Mouse (Mus musculus): ENCODE measurements around the gene Rep15. TPM values are rescaled to one million over a fixed set of nuclear protein-coding genes. Genes with fewer than 3 reads are reported as not detected.
A peak's percentile ranks its signal among the peaks of the same experiment; 100 is the strongest.

Gene Rep15
- total RNA-seq (2017): not detected in 2 replicates

DNA sequence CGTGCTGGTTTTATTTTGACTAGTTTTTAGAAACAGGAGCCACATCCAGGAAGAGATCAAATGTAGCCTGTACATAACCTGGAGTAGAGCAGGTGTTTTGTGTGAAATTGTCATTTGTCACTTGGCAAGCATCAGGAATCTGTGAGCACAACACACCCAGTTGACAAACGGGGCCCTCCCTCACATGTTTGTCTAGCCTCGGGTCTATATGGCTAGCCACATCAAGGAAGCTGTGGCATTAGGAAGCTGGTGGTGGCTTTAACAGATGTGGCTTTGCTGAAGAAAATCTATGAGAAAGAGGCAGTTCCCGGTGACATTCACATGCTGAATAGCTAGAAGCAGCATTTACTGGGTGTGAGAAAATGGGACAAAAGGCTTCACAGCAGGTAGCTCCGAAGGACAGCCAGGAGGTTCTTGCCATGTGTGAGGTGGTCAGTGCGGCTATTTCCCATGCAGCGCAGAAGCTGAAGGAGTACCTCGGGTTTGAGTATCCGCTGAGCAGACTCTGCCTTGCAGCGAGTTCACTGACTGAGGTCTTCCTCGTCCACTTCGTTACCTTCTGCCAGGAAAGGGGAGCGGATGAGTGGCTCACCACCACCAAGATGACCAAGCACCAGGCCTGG lies at the start of gene Rep15:
Gene Rep15 (plus strand): TSS at position 282 of the 623 bp plus-strand sequence.
- ATAC-seq (replicated peaks; ENCODE audit: low read depth, poor library complexity, severe bottlenecking): no peak

DNA sequence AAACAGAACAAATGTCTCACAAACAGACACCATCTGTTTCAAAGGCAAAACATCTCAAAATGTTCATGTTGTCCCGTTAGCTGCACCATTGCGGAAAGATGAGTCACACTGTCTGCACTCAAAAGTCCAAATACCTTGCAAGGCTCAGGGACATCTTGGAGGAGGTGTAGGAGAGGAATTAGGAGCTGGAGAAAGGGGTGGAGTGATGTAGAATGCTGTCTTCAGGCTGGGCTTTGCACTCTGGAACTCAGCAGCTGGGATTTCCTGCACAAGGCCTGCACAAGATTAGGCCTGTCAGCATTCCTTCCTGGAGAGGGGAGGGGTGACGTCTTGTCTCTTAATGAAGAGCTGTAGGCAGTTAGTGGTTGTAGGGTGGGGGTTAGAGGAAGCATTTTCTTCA lies 47.8 kb upstream of the Rep15 start:
- ATAC-seq (replicated peaks; ENCODE audit: low read depth, poor library complexity, severe bottlenecking): no peak

DNA sequence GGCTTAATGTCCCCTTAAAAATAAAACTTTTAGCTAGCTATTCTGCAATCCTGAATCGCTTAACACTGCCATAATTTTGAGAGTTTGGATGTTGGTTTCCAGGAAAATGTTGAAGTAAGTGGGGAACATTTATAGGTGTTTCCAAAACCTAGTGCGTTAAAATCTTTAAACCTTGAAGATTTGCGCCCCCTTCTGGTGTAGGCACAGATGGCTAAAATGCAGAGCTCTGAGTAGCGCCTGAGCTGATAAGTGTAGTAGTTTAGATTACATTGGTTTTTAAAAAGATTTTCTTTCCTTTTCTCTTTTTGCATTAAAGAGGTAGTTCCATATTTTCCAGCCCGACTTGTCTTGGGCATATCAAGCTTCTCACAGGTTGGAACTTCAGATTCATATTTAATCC lies 38.1 kb upstream of the Rep15 start:
- peak; percentile 68; the same call in 1 of the 2 replicates for ATAC-seq (replicated peaks; ENCODE audit: low read depth, poor library complexity, severe bottlenecking)

DNA sequence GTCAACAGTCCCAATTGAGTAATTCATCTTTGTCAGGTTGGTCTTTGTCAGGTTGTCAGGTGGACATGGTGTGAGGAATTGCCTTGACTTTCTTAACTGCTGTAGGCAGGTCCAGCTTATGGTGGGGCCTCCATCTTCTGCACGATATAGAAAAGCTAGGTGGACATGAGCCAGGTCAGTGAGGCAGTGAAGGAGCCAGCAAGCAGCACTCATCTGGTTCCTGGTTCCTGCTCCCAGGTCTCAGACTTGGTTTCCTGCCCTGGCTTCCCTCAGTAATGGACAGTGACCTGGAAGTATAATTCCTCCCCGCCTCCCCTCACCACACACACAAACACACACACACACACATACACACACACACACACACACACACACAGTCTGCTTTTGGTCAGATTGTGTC lies 37.0 kb upstream of the Rep15 start:
- no peak for ATAC-seq (replicated peaks; ENCODE audit: low read depth, poor library complexity, severe bottlenecking)

DNA sequence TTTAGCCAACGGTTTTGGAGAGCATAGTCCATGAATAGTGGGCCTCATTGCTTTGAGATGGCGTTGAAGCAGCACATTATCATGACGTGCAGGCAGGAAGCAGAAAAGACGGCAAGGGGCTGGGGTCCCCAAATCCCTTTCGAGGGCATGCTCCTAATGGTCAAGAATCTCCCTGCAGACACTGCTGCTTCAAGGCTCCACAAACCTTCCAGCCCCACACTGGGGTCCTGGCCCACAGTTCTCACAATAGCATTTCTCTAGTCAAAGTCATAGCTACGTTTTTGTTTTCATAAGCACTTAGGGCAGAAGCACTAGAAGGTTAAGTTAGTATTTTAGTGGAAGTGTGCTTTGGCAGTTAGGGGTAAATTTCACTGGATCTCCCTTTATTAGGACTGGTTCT lies 36.5 kb upstream of the Rep15 start:
- no peak for ATAC-seq (replicated peaks; ENCODE audit: low read depth, poor library complexity, severe bottlenecking)

DNA sequence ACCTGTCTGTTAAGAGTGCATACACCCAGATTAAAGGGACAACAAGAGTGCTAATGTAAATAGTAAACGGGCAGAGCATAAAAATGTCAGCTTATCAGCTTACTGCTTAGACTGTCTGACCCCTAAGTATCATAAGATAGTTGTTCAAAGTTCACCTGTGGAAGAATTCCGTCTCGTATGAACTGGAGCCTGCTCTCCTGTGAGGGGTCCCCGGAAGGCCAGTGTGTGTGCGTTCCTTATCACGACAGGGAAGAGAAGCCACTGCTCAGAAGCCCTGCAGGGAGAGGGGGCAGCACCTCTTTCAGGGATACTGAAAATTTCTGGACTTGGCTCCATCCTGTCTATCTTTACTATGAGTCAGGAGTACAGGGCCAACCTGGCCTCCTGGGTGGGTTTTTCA lies 35.4 kb upstream of the Rep15 start:
- no peak for ATAC-seq (replicated peaks; ENCODE audit: low read depth, poor library complexity, severe bottlenecking)

DNA sequence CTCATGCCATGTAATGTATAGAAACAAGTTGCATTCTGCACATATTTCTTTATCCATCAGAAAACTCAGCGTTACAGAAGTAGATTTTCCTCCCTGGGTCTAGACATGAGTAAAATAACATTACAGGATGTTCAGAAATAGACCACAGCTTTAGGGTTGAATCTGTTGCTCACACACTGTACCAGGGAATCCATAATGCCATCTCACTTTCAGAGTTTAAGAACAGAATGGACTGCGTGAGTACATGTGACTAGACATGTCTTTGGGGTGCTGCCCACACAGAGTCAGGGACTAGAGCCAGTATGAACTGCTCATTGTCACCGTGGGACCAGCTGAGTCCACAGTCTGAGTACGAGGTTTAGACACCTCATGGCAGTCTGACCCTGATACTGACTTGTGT lies 33.7 kb upstream of the Rep15 start:
- ATAC-seq (replicated peaks; ENCODE audit: low read depth, poor library complexity, severe bottlenecking): no peak

DNA sequence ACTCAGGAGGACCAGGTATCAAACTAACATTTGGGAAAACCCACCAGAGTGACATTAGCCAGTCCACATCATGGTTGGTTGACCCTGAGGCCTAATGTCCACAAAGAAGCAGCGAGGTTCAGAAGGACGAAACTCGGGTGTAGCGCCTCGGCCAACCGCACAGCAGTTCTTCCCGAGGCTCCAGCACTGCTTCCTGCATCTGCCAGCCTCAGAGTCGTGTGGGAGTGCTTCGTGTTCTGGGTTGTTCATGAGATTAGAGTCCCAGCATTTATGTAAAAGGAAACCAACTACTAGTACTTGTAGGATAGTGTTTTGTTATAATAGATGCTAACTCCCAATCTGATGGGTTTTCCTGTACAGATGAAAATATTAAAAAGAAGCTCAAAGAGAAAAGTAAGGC lies 33.1 kb upstream of the Rep15 start:
- ATAC-seq (replicated peaks; ENCODE audit: low read depth, poor library complexity, severe bottlenecking): no peak

DNA sequence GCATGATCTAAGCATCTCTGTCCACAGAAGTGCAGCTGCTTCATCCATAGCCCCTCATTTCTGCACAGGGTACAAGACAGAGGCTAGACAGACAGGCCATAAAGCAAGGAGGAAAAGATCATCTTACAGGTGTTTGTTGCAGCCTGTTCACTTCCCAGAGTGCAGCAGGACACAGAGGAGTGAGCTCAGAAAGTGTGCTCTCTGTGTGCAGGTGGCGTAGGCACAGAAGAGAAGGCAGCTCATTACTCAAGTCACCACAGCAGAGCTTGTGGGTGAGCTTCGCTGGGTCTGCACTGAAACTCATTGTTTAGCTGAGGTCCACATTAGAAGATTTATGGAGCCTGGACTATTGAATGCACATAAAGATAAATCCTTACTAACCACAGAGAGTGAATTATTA lies 32.6 kb upstream of the Rep15 start:
- ATAC-seq (replicated peaks; ENCODE audit: low read depth, poor library complexity, severe bottlenecking): no peak

DNA sequence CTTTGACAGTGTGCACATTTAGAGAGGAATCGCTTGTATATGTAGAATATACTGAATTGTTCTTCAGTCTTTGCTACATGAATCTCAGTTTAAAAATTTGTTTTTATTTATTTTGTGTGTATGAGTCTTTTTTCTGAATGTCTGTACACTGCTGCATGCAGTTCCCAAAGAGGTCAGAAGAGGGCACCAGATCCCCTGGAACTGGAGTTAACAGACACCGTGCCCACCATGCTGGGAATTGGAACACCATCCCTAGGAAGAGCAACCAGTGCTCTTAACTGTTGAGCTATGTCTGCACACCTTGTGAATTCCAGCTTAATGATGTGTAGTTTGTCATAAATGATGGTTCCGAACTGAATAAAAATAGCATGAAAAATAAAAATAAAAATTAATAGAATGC lies 24.2 kb upstream of the Rep15 start:
- ATAC-seq (replicated peaks; ENCODE audit: low read depth, poor library complexity, severe bottlenecking): peak; percentile 74; the same call in 1 of the 2 replicates

DNA sequence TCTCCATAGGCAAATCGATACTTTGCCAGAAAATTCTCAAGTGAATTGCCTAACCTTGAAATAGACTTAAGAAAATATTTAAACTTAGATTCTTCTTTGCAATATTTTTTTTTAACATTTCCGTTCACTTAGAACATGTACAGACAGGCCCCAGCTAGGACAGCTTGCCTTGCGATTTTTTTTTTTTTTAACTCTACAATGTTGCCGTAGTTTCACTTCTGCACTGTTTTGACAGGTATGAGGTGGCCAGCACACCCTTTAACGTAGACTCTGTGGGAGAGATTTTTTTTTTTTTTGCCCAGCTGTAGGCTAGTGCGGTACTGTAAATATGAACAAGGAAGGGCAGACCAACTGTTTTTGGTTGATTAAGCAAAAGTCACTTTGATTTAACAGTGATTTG lies 22.0 kb upstream of the Rep15 start:
- ATAC-seq (replicated peaks; ENCODE audit: low read depth, poor library complexity, severe bottlenecking): no peak

DNA sequence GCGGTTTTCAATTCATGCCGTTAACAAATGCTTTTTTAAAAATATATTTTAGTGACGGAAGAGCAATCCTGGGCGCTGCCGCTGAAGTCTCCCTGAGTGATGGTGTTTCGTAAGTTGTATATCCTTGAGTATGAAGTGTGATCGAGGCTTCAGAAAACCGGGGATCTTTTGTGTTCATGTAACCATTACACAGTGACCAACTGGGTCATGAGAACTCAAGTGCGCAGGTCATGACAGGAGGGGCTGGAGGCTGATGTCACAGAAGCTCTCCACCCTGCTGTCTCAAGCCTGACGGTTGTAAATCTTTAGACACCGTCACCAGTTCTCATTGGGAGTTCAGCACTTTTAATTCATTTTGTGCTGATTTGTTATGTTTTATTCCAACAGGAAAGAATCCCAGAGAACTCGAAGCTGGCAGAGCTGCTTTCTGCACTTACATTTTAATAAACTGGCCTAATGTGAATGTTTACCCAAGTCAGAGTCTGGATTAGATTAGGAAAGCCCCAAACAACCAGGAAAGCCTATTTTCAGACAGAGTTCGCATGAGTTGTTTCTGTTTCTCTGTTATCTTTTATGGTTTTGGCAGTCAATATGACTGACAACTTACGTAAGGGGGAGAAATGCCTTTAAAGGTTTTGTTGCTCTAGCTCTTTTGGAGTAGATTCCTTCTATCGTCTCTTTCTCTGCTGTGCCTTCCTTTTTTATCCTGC lies 21.4 kb upstream of the Rep15 start:
- no peak for ATAC-seq (replicated peaks; ENCODE audit: low read depth, poor library complexity, severe bottlenecking)

DNA sequence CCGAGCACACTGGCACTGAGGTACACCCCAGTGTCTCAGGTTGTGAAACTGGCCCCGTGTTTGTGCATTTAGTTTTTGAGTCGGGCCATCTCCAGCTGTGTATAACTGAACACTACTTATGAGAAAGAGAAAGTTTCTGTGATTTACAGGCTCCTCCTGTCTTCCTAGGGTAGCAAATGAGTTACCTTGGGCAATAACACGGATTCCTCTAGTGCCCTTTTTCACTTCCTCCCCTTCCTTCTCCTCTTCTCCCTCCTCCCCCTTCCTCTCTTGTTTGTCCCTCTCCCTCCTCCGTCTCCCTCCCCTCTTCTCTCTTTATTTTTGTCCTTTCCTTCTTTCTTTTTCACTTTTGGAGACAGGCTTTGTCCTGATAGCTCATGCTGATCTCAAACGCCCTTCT lies 20.8 kb upstream of the Rep15 start:
- no peak; the same call in 1 of the 2 replicates for ATAC-seq (replicated peaks; ENCODE audit: low read depth, poor library complexity, severe bottlenecking)

DNA sequence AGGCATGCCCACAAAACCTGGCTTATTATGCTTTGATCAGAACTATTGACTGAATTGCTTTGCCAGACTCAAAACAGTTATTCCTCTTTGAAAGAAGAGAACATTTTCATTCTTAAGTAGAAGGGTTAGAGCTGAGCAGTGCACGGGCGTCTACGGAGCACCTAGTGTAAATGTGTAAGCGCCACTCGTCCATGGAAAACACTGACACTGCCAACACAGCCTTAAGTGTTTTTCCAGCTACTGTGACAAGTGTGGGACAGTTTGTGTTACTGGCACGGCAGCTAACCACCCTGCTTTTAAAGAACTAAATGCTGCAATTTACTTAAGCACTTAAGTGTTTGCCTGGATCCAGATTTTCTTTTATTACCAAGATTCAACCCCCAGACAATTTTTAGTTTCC lies 20.4 kb upstream of the Rep15 start:
- ATAC-seq (replicated peaks; ENCODE audit: low read depth, poor library complexity, severe bottlenecking): no peak

DNA sequence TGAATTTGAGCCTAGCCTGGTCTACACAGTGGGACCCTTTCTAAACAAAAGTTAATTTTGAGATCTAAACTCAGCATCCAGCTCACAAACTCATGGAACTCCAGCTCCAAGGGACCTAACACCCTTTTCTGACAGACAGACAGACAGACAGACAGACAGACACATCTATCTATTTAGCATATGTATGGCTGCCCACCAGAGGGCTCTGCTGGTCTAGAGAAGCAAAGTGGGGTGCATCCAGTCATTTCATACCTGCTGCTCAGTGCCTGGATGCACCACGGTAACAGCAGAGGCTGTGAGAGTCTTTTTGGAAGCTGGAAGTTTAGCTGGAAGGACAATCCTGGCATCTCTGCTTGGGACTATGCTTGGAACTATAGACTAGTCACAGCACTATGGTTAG lies 18.8 kb upstream of the Rep15 start:
- ATAC-seq (replicated peaks; ENCODE audit: low read depth, poor library complexity, severe bottlenecking): no peak

DNA sequence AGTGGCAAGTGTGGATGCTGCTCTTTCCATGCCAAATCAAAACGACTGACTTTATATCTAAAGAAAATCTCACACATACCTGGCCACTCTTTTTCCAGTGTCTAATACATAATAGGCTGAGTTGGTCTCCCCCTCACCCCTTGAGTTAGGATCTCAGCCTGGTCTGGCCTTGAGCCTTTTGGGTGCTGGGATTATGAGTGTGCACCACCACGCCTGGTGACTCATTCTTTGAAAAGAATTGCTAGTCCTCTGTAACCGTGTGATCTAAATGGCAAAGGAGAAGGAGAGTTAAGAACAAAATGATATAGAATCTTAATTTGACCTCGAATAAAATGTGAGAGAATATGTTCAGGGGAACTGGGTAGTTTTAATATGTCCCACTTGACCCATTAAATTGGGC lies 14.5 kb upstream of the Rep15 start:
- no peak for ATAC-seq (replicated peaks; ENCODE audit: low read depth, poor library complexity, severe bottlenecking)

DNA sequence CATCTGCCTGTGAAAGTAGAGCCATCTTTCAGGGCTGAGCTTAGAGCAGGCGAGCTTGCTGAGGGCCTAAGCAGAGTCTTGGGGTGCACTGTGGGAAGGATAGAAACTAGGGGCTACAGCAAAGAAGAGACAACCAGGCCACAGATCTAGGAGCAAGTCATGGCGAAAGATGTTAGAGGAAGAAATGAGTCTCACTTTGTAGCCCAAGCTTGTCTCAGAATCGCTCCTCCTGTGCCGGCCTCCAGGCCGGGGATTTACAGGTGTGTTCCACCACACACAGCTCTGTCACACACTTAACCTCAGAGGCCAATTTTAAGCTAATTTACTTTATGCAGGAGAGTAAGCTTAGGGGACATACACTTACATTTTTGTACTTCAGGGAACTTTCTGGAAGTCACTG lies 14.0 kb upstream of the Rep15 start:
- ATAC-seq (replicated peaks; ENCODE audit: low read depth, poor library complexity, severe bottlenecking): no peak

DNA sequence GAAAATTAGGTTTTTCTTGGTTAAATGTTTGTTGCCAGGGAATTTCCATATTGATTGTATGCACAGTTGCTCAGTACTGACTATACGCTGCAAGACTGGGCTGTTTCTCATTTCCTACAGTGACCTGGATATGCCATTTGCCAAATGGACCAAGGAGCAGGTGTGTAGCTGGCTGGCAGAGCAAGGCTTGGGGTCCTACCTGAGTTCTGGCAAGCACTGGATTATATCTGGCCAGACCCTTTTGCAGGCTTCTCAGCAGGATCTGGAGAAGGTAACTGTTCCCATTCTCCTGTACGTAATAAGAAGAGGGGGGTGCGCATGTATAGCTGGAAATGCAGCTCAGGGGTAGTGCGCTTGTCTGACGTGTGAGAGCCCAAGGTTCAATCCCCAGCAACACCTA lies 11.2 kb upstream of the Rep15 start:
- no peak for ATAC-seq (replicated peaks; ENCODE audit: low read depth, poor library complexity, severe bottlenecking)

DNA sequence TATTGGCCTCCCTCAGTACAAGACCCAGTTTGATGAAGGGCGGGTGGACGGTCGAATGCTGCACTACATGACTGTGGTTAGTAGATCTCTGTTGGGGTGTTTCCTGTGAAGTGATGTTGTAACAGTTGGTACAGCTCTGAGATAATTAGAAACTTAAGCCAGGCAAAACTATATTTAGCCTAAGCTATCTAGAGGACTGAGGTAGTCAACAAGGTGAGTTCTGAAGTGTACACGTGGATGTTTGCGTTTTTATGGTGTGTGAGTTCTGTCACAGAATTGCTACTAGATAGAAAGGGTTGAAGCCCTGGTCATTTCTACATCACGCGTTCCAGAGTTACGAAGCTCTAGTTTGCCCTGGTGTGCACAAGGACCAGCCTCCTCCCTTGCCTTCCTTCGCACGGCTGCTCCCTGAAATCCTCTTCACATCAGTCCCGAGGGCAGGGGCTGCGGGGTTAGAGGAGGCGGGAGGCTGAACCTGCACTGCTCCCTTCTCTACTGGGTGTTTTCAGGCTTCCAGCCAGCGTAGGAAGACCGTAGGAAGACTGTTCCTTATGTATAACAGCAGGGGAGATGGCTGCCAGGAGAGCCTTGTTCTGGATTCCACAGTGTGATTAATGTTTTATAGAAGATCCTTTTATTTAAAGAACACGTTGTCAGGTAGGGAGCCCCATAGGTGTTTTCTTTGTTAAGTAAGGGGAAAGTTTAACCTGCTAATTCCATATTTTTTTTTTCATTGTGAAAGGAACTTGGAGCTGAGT lies 9.8 kb upstream of the Rep15 start:
- 0 out of 2 replicates have a peak, but pooled peaks have one; percentile 25 for ATAC-seq (replicated peaks; ENCODE audit: low read depth, poor library complexity, severe bottlenecking)

DNA sequence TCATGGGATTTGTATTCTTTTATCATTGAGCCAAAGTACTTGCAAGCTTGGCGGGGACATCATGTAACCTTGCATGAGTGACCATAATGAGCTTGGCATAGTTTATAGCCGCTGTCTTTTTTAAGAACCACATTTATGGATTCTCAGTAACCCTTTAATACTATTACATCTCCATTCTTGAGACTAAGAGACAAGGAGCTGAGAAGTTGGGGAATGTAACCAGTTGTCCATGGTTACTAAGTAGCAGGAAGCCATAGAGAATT lies 9.3 kb upstream of the Rep15 start:
- ATAC-seq (replicated peaks; ENCODE audit: low read depth, poor library complexity, severe bottlenecking): no peak

DNA sequence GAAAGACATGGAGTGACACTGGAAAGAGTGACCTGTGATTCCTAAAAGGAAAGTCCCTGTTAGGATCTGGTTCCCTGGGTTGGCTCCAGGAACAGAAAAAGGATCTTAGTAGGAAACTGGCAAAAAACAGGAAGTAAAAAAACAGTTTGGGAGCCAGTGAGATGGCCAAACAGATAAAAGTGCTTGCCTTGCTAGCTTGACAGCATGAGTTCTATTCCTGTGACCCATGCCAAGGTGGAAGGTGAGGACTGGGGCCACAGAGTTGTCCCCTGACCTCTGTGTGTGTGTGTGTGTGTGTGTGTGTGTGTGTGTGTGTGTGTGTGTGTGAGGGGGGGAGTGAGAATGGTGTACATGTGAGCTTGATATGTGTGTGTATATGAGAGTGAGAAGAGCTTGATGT lies 8.8 kb upstream of the Rep15 start:
- ATAC-seq (replicated peaks; ENCODE audit: low read depth, poor library complexity, severe bottlenecking): no peak

DNA sequence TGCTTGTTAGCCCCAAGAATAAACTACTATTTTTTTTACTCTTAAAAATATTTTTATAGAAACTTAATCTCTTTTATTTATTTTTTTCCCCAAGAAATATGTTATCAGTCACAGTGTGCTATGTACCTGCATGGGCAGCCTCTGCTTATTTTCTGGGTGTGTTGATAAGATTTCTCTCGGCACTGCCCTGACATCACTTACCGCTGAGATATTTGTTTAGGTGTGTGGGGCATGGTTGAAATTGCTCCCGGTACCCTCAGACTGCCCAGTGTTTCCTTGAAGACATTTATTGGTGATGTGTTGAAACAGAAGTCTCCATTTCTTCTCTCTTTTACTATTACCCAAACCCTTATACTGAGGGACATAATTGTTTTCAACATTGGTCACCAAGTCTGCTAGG lies 7.6 kb upstream of the Rep15 start:
- no peak for ATAC-seq (replicated peaks; ENCODE audit: low read depth, poor library complexity, severe bottlenecking)

Measured in common myeloid progenitor, adult 5-6 weeks (primary cell).